Mouse (Mus musculus): ENCODE data around the gene Zfp286. TPM values are rescaled to one million over a fixed set of nuclear protein-coding genes. Genes with fewer than 3 reads are reported as not detected.
A peak's percentile ranks its signal among the peaks of the same experiment; 100 is the strongest.

Gene Zfp286
- polyA plus RNA-seq, 2 experiments from 2014 or later: 1.5 to 2.7 TPM

DNA sequence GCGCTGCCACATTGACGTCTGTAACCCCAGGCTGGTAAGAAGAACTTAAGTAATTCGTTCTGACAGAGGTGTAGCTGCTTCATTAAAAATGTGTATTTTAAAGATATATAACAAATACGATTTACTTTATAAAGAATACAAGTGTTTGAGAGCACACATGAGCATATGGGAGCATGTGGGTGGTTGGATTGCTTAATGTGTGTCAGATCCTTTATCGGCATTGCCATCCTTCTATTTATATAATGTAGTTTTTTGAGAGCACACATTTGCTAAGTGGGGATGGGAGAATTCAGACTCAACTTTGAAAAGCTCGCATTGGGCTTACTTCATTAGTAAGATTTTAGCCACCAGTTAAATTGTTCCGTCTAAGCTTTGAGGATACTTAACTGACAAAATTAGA is 12.8 kb downstream of the Zfp286 start:
- no peak for ATAC-seq

- ATAC-seq: no peak
Observed at GRCm38 (mm10) chr11:62760755-62761457, 28.4 kb downstream of the Zfp286 start.

DNA sequence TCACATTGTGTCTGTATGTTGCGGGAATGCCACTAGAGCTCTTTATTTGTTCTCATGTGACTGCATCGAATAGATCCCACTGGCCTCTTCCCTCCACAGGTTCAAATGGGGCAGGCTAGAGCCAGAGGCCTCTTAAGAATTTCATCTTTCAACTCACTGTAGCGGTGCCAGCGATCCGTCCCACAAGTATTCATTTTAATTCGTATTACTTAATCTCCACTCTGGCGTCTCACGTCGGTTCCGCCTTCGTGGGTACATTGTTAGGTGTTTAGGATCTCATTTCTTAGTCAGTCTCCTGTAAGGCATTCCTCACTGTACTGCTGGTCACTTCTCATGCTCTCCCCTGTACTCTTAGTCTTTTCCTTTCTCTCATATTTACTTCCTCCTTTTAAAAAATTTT is 30.8 kb downstream of the Zfp286 start:
- no peak for ATAC-seq

GRCm38 (mm10) chr11:62757906-62758305 is 31.4 kb downstream of the Zfp286 start:
- ATAC-seq: no peak

- ATAC-seq: no peak
Observed at GRCm38 (mm10) chr11:62757143-62757507, 32.1 kb downstream of the Zfp286 start.

GRCm38 (mm10) chr11:62756456-62757142 is 32.7 kb downstream of the Zfp286 start:
- ATAC-seq: peak; percentile 81

DNA sequence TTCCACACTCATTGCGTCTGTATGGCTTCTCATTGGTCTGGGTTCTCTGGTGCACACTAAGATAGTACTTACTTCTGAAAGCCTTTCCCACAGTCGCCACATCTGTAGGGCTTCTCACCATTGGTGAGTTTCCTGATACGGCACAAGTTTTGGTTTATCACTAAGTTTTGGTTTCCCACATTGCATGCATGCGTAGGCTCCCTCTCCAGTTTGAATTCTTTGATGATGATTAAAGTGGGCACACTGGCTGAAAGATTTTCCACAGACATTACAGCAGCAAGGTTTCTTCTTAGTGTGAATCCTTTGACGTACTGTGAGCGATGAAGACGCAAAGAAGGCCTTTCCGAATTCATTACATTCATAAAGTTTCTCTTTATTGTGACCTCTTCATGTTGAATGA is 36.5 kb downstream of the Zfp286 start, which contains the start of gene Gm10428:
Gm10428 (plus strand) TSS at position 321 of the 400 bp plus-strand sequence.
- no peak for ATAC-seq

DNA sequence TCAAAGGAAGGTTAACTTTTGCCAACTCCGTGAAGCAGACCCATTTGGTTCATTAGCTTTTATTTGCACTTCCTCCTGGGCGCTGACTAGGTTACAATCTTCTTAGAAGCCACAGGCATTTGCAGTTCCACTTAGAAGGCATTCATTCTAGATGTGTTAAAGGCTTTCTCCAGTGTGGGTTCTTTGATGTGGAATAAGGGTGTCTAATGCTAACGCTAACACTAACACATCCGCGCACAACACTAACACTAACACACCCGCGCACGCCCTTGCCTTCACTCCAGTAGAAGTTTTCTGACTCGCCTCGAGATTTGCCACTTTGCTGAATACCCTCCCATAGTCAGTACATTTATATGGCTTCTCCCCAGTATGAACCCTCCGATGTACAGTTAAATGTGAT is 37.1 kb downstream of the Zfp286 start:
- ATAC-seq: no peak

GRCm38 (mm10) chr11:62749445-62749844 is 39.8 kb downstream of the Zfp286 start:
- ATAC-seq: peak; percentile 56

DNA sequence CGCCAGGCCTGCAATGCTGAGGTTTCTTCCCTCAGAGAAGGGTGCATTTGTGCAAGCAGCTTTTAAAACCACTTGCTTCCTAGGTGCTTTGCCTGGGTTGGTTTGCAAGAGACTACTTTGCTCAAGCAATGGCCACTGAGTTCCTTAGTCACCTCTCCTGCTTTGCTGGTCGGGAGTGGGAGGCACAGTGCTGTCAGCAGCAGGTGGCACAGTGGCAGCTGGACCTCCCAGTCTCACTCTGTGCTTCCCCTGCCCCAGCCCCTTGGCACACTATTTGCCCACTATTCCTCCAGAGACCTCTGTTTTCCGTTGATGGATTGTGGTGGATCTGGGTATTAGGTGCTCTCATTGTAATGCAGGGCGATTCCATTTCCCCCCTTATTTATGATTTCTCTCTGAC is 41.2 kb downstream of the Zfp286 start:
- ATAC-seq: no peak

GRCm38 (mm10) chr11:62747227-62747626 is 42.0 kb downstream of the Zfp286 start:
- no peak for ATAC-seq

GRCm38 (mm10) chr11:62746001-62746533 is 43.2 kb downstream of the Zfp286 start:
- ATAC-seq: peak; percentile 67

DNA sequence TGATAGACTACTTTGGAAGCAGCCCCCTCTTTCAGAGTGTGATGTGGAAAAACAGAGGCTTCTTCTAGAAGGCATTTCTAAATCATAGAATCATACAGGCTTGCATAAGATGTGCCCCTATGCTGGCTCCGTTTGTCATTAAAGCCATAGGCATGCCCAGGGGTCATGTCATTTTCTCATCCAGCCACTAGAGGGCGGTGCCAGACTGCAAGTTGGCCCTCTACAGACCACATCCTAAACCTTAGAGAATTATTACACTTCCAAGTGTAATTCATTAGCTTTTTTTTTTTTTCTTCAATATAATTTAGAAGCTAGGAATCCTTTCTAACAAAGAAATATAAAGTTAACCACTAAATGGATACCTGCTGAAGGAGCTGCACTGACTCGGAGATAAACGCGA is 45.2 kb downstream of the Zfp286 start:
- peak; percentile 58 for ATAC-seq

GRCm38 (mm10) chr11:62742261-62742957 is 46.9 kb downstream of the Zfp286 start:
- no peak for ATAC-seq

DNA sequence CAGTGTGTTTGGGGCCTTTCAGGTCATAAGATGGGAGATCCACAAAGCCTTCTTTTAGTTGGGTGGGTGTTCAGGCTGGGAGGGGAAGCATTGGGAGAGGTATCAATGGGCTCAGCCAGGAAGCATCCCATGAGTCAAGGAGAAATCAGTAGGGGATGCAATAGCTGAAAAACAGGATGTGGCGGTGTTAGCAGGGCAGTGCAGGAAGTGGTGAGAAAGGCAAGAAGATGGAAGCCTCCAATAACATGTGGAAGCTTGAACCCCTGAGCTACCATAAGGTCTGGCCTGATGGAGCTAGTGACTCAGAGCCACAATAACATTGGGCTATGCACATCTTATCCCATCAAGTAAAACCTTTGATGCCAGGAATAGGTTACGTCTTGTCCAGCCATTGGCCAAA is 48.1 kb downstream of the Zfp286 start:
- ATAC-seq: peak; percentile 82

- no peak for ATAC-seq
Observed at GRCm38 (mm10) chr11:62732665-62733064, 56.6 kb downstream of the Zfp286 start.

GRCm38 (mm10) chr11:62732022-62732387 is 57.3 kb downstream of the Zfp286 start:
- ATAC-seq: no peak

- ATAC-seq: peak; percentile 89
Observed at GRCm38 (mm10) chr11:62731311-62732021, 57.8 kb downstream of the Zfp286 start, which contains the start of gene Zfp287. TSS of gene Zfp287 (minus strand) at chr11:62731905.

GRCm38 (mm10) chr11:62728276-62728675 is 61.0 kb downstream of the Zfp286 start:
- no peak for ATAC-seq

DNA sequence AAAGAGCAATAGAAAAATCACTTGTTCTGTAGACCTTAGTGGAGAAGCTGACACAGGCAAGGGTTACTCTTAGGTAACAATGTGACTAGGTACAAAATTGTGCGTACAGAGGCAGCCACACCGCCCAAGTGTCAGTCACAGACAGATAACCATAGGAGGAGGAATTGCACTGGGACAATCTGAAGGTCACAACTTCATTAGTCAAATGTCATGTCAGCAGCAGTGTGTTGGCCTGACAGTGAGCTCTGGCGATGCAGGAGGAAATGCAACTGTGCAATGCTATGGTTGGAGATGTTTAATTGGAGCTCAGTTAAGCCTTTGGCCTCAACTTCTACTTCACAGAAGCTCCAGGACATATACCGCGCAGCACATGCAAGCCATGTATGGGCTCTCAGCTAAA is 78.6 kb downstream of the Zfp286 start:
- ATAC-seq: no peak

- no peak for ATAC-seq
Observed at GRCm38 (mm10) chr11:62708252-62708651, 81.0 kb downstream of the Zfp286 start.

- no peak for ATAC-seq
Observed at GRCm38 (mm10) chr11:62706141-62706540, 83.1 kb downstream of the Zfp286 start.

Data from activated CD4-positive, CD25-positive, alpha-beta regulatory T cell, adult 4 months (primary cell).